Mouse (Mus musculus) lung, postnatal 0 days (tissue): ENCODE results near the gene Gm11037. TPM values are rescaled to one million over a fixed set of nuclear protein-coding genes. Genes with fewer than 3 reads are reported as not detected.

Source experiments
- ATAC-seq: fragments of 200-750 bp; cut with Nextera tagmentation; 2 replicates; pipeline ENCODE4 v1.8.0; 2017; ENCODE audit warnings: moderate library complexity
- DNase-seq: peaks from one replicate; pipeline ENCODE4 v3.0.0-alpha.2; 2016; ENCODE audit warnings: low spot score
- H3K27ac ChIP-seq: fragments of 300-500 bp; sonication (generic); 2 replicates; pipeline ENCODE4 v1.5.1; 2014; ENCODE audit warnings: antibody characterized with exemption, mild to moderate bottlenecking, low read length, mixed read lengths
- H3K27me3 ChIP-seq: fragments of 300-500 bp; sonication (generic); replicated peaks from 2 replicates; pipeline ENCODE4 v1.6.1; 2014; ENCODE audit warnings: low read length, mixed read lengths; ENCODE audit not compliant: insufficient read depth
- H3K36me3 ChIP-seq: fragments of 300-500 bp; sonication (generic); 2 replicates; pipeline ENCODE4 v1.6.1; 2014; ENCODE audit warnings: low read length, mixed read lengths; ENCODE audit not compliant: insufficient read depth
- H3K4me1 ChIP-seq: fragments of 300-500 bp; sonication (generic); 2 replicates; pipeline ENCODE4 v1.6.1; 2014; ENCODE audit warnings: antibody characterized with exemption, low read depth, low read length, mixed read lengths; ENCODE audit not compliant: insufficient read depth
- H3K4me2 ChIP-seq: fragments of 300-500 bp; sonication (generic); replicated peaks from 2 replicates; pipeline ENCODE4 v1.6.1; 2014; ENCODE audit warnings: low read depth, mild to moderate bottlenecking, low read length, moderate library complexity, mixed read lengths
- H3K4me3 ChIP-seq: fragments of 300-500 bp; sonication (generic); 2 replicates; pipeline ENCODE4 v1.5.1; 2014; ENCODE audit warnings: low read depth, low read length
- H3K9ac ChIP-seq: fragments of 300-500 bp; sonication (generic); replicated peaks from 2 replicates; pipeline ENCODE4 v1.6.1; 2014; ENCODE audit warnings: low read depth, mild to moderate bottlenecking
- H3K9me3 ChIP-seq: fragments of 300-500 bp; sonication (generic); 2 replicates; pipeline ENCODE4 v1.6.1; 2016; ENCODE audit warnings: low read length, mixed read lengths
- CTCF ChIP-seq: IDR thresholded peaks from 2 replicates; pipeline ENCODE4 v1.5.1; 2016; ENCODE audit warnings: antibody characterized with exemption, mild to moderate bottlenecking
- EP300 ChIP-seq: IDR thresholded peaks from 2 replicates; pipeline ENCODE4 v1.6.1; 2016; ENCODE audit warnings: antibody characterized with exemption, mild to moderate bottlenecking, control low read depth
- WGBS: fragments of 180-500 bp; shearing (Covaris S2); extraction: QIAGEN DNeasy Blood & Tissue Kit; methylation state at CpG from one replicate; pipeline ENCODE4 v1.1.7; 2014; 5-methylcytosine and 5-hydroxymethylcytosine counted together
- polyA plus RNA-seq: library from polyadenylated mRNA; unstranded; fragments of >200 nt; fragmentation: Nextera tagmentation; extraction: Ambion mirVana; gene quantifications from 2 replicates; pipeline ENCODE4 v1.2.1, GENCODE M21; 2015

Gm11037 gene
- polyA plus RNA-seq: not detected in 2 replicates

DNA sequence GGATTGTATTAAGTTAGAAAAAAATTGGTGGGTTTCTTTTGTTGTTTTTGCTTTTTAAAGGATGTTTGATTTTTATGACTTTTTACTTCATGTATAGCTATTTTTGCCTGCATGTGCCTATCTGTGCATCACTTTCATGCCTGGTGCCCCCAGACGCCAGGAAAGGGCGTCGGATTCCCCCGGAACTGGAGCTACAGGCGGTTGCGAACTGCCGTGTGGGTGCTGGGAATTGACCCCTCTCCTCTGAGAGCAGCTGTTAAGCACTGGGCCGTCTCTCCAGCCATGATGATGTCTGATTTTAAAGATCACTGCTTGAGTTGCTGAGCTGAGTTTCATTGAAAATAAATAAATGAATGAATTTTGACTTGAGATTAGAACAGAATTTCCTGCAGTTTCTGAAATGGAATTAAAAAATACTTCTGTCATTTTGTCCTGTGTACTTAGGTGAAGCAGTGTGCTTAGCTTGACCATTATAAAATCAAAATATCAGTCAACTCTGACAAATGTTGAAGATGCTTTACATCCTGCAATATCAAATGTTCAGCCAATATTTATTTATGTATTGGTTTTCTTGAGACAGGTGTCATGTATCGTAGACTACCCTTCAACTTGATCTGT lies at the start of gene Gm11037:
Gene Gm11037, plus strand, starts transcription at position 568 of the 618 bp plus-strand sequence.
- 73% methylated on average over 9 of the region's 9 CpGs for WGBS
- no peak within 1 kb of the TSS; the same call in 1 of the 2 replicates for H3K27ac ChIP-seq

DNA sequence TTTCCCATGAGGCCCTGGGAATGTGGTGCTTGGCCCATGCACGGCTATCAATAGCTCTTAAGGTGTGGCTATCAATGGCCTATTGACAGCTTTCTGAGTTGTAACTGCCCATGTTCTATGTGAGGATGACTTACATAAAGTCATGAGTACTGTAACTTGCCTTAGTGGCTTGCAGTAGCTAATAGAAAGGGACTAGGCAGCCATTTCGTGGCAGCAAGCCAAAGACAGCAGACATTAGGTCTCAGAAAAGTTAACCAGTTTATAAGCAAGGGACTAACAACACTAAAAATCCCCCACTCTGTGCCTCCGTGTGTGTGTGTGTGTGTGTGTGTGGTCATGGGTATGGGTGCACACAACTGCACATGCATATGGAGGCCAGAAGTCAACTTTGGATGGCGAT lies 49.1 kb upstream of the Gm11037 start:
- ATAC-seq: no peak

More for the DNA sequence above, at the start of gene Gm11037:
- no peaks in the 10 kb centered on the region; the same call in 1 of the 2 replicates for H3K4me1 ChIP-seq
- no peaks in the 10 kb centered on the region for H3K9me3 ChIP-seq
- H3K36me3 ChIP-seq: no peaks in the 10 kb centered on the region
- H3K4me3 ChIP-seq: no peak within 1 kb of the TSS
- TF ChIP-seq CTCF (no peak), EP300 (no peak)
- H3K9ac ChIP-seq: no peak within 1 kb of the TSS
- H3K4me2 ChIP-seq: no peak within 1 kb of the TSS
- no peaks in the 10 kb centered on the region for H3K27me3 ChIP-seq
- ATAC-seq: no peak
- DNase-seq: no peak

DNA sequence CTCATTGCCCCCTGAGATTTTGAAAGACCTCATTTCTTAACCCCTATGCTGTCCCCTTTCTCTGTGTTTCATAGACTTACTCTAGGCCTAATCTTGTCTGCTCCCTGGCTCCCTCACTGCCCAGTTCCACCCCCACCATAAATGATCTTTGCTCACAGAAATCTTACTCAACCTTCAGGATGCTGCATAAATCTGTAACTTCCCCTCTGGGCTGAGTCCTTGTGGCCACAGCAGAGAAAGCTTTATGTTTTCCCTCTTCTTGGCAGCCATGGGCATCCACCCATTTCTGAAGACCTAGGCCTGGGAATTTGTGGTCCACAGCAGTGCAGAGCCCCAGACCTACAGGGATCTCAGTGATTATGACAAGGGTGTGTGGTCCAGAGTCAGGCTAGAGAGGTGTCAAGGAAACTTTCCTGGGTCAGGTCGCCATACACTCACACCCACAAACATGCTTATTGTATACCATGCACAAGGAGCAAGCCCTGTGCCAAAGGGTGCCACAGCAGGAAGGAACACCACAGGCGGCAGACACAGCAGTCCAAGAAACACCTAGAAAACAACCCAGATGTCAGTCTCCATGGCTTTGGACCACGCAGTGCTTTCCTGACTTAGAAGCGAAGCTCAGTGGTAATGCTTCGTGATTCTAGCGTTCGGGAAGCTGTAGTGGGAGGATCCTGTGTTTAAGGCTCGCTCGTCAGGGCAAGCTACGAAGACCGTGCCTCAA lies 46.5 kb upstream of the Gm11037 start, which contains the start of gene Siglec1:
Gene Siglec1, minus strand, starts transcription at position 99 of the 724 bp plus-strand sequence.
- Histone ChIP-seq H3K4me2 (no peak within 1 kb of the TSS), H3K27me3 (no peaks in the 10 kb centered on the region), H3K9me3 (no peaks in the 10 kb centered on the region), H3K4me1 (no peaks in the 10 kb centered on the region), H3K36me3 (no peaks in the 10 kb centered on the region), H3K27ac (no peak within 1 kb of the TSS), H3K9ac (no peak within 1 kb of the TSS), H3K4me3 (no peak within 1 kb of the TSS)
- ATAC-seq: peak; percentile 30; the same call in 1 of the 2 replicates
- 77% methylated on average over 11 of the region's 11 CpGs for WGBS
- TF ChIP-seq CTCF: no peak
- no peak for TF ChIP-seq EP300
- peak; percentile 32 for DNase-seq

More for the DNA sequence above, 49.1 kb upstream of the Gm11037 start:
- no peak overlapping the region for H3K27ac ChIP-seq
- no peak overlapping the region for H3K9ac ChIP-seq
- DNase-seq: no peak
- TF ChIP-seq CTCF: no peak
- no peak for TF ChIP-seq EP300
- no peaks in the 10 kb centered on the region for H3K4me1 ChIP-seq
- H3K27me3 ChIP-seq: no peaks in the 10 kb centered on the region
- WGBS: 86% methylated on average over 4 of the region's 4 CpGs
- no peak overlapping the region for H3K4me2 ChIP-seq
- H3K36me3 ChIP-seq: no peaks in the 10 kb centered on the region
- no peaks in the 10 kb centered on the region for H3K9me3 ChIP-seq
- H3K4me3 ChIP-seq: no peak overlapping the region

DNA sequence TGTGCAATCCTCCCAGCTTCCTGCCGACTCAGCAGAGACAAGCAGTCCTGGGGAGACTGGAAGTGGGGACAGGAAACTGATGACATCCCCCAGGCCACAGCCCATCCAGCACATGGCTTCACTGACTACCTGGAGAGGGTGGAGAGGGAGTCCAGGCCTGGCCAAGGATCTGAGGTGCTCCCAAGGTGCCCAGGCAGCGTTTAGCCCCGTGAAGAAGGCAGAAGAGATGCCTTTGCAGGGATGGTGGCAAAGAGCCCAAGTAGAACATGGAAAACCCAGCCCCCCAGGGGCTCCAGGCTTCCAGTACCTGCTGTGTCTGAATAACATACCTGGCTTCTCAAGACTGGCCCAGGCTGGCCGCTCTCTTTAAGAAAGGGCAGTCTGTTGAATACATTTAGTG lies 44.7 kb upstream of the Gm11037 start:
- ATAC-seq: 0 out of 2 replicates have a peak, but pooled peaks have one; percentile 21
- no peak overlapping the region for H3K4me2 ChIP-seq
- no peak for DNase-seq
- no peaks in the 10 kb centered on the region for H3K4me1 ChIP-seq
- H3K9me3 ChIP-seq: no peaks in the 10 kb centered on the region
- H3K36me3 ChIP-seq: no peaks in the 10 kb centered on the region
- H3K4me3 ChIP-seq: no peak overlapping the region
- H3K27me3 ChIP-seq: no peaks in the 10 kb centered on the region
- WGBS: 65% methylated on average over 4 of the region's 4 CpGs
- no peak overlapping the region for H3K27ac ChIP-seq
- TF ChIP-seq CTCF (no peak), EP300 (no peak)
- no peak overlapping the region for H3K9ac ChIP-seq

DNA sequence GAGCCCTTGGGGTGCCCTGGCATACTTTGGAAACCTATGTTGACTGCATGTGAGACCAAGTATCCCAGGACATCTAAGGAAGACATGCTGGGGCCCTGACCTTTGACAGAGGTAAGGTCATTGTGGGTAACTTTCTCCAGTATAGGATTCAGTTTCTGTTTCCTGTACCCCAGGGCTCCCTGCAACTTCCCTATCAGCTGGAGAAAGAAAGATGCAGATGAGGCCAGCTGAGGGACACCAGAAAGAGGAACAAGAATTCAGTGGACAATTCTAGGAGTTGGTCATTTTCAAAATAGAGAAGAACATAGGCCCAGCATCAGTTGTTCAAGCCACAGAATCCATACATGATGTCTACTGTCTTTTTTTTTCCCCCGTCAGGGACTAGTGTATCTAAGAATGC lies 43.7 kb upstream of the Gm11037 start:
- no peaks in the 10 kb centered on the region for H3K36me3 ChIP-seq
- H3K4me3 ChIP-seq: no peak overlapping the region
- ATAC-seq: no peak
- peak; percentile 40 for DNase-seq
- no peaks in the 10 kb centered on the region for H3K9me3 ChIP-seq
- no peak overlapping the region for H3K9ac ChIP-seq
- 81% methylated on average over 1 of the region's 1 CpGs for WGBS
- H3K27ac ChIP-seq: no peak overlapping the region
- no peak overlapping the region for H3K4me2 ChIP-seq
- H3K4me1 ChIP-seq: no peaks in the 10 kb centered on the region
- H3K27me3 ChIP-seq: no peaks in the 10 kb centered on the region
- TF ChIP-seq EP300 (no peak), CTCF (no peak)

DNA sequence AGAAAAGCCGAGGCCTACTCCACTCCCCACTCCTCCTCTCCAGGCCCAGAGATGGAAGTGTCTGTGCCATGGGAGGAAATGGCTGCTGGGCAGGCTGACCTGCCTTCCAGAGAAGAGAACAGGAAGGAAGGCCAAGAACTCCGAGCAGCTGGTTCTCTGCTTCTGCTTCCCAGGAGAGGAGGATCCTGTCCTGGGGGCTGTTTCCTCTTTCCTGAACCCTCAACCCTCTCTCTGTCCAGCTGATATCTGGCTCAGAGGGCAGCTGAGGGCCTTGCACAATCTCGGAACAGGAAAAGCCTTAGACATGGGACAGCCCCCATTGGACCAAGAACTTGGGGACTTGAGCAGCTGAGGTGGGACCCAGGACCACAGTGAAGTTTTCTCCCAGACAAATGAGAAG lies 42.4 kb upstream of the Gm11037 start:
- ATAC-seq: peak; percentile 31; the same call in 1 of the 2 replicates
- H3K27ac ChIP-seq: no peak overlapping the region
- DNase-seq: peak; percentile 42
- H3K4me2 ChIP-seq: no peak overlapping the region
- no peaks in the 10 kb centered on the region for H3K36me3 ChIP-seq
- TF ChIP-seq EP300: no peak
- no peak for TF ChIP-seq CTCF
- no peaks in the 10 kb centered on the region for H3K27me3 ChIP-seq
- WGBS: 48% methylated on average over 3 of the region's 3 CpGs
- H3K4me3 ChIP-seq: no peak overlapping the region
- no peaks in the 10 kb centered on the region for H3K9me3 ChIP-seq
- H3K4me1 ChIP-seq: peaks cover 2% of the 10 kb centered on the region; the same call in 1 of the 2 replicates
- H3K9ac ChIP-seq: no peak overlapping the region
